Mouse (Mus musculus) heart, adult 2 months (tissue): ENCODE data around the gene Gm4553. TPM values are rescaled to one million over a fixed set of nuclear protein-coding genes. Genes with fewer than 3 reads are reported as not detected.
"Not testable (repeated sequence)": the region's sequence is repeated elsewhere in the genome, so short reads cannot be mapped to it uniquely, and the experiment has no call there.

Experiments
- DNase-seq, 2 experiments: peaks; one replicate each; pipeline ENCODE4 v3.0.0; 2021
- H3K27ac ChIP-seq: fragments of 200-600 bp; 2 replicates; pipeline ENCODE4 v1.8.1; 2022
- H3K27me3 ChIP-seq: fragments of 200-500 bp; 2 replicates; pipeline ENCODE4 v1.6.1; 2012; ENCODE audit warnings: mild to moderate bottlenecking, low read length, inconsistent platforms, mixed read lengths; ENCODE audit not compliant: control insufficient read depth, insufficient read depth
- H3K36me3 ChIP-seq: fragments of 200-500 bp; 2 replicates; pipeline ENCODE4 v1.6.1; 2012; ENCODE audit warnings: low read length, inconsistent platforms; ENCODE audit not compliant: control insufficient read depth, insufficient read depth
- H3K4me1 ChIP-seq: fragments of 200-500 bp; 2 replicates; pipeline ENCODE4 v1.6.1; 2011; ENCODE audit warnings: low read length; ENCODE audit not compliant: control insufficient read depth, insufficient read depth
- H3K4me3 ChIP-seq: fragments of 200-600 bp; 2 replicates; pipeline ENCODE4 v1.8.1; 2022
- H3K79me2 ChIP-seq: fragments of 200-500 bp; replicated peaks from 2 replicates; pipeline ENCODE4 v1.6.1; 2012; ENCODE audit warnings: mild to moderate bottlenecking, inconsistent platforms, low read length, moderate library complexity, mixed read lengths; ENCODE audit not compliant: control insufficient read depth, insufficient read depth
- H3K9ac ChIP-seq: fragments of 200-500 bp; 2 replicates; pipeline ENCODE4 v1.6.1; 2012; ENCODE audit warnings: low read depth, mild to moderate bottlenecking, control low read depth, inconsistent platforms, low read length, mixed read lengths
- CTCF ChIP-seq: fragments of 200-600 bp; IDR thresholded peaks from 2 replicates; pipeline ENCODE4 v1.8.1; 2022; ENCODE audit warnings: antibody characterized with exemption, mild to moderate bottlenecking, moderate library complexity
- EP300 ChIP-seq: fragments of 200-500 bp; IDR thresholded peaks from 2 replicates; pipeline ENCODE4 v1.6.1; 2011; ENCODE audit warnings: low read depth, low read length, control low read depth; ENCODE audit not compliant: insufficient read depth
- POLR2A ChIP-seq: fragments of 200-500 bp; IDR thresholded peaks from 2 replicates; pipeline ENCODE4 v1.6.1; 2011; ENCODE audit warnings: mild to moderate bottlenecking, low read depth, low read length, control low read depth; ENCODE audit not compliant: insufficient read depth
- WGBS: fragments of 180-500 bp; shearing (Covaris S2); methylation state at CpG from one replicate; pipeline ENCODE4 v1.1.7; 2018; 5-methylcytosine and 5-hydroxymethylcytosine counted together
- intact Hi-C: fragments of 180-260 bp; cut with DNase I; formaldehyde crosslinking; loops from one replicate; pipeline ENCODE4 v1.15.1; 2025
- polyA plus RNA-seq: library from polyadenylated mRNA; depleted of rRNA; stranded (reverse); fragments of >200 nt; gene quantifications from 2 replicates; pipeline ENCODE4 v1.2.3, GENCODE M21; 2012
- total RNA-seq, 2 experiments: library from RNA; stranded (reverse); gene quantifications; 2 replicates each; pipeline ENCODE4 v1.2.3; 2021

The Gm4553 gene
- total and polyA plus RNA-seq, 3 experiments: not detected

GRCm38 (mm10) chr7:142159366-142159765 is 6.2 kb downstream of the Gm4553 start:
- H3K4me3 ChIP-seq: no peak overlapping the region
- no peak overlapping the region for H3K9ac ChIP-seq
- H3K36me3 ChIP-seq: no peaks in the 10 kb centered on the region
- H3K27me3 ChIP-seq: no peaks in the 10 kb centered on the region
- WGBS: 86% methylated on average over 3 of the region's 3 CpGs
- no peaks in the 10 kb centered on the region for H3K79me2 ChIP-seq
- DNase-seq: no peak
- no peaks in the 10 kb centered on the region for H3K4me1 ChIP-seq
- TF ChIP-seq CTCF (no peak), EP300 (no peak), POLR2A (no peak)
- intact Hi-C loops: no loop called here
- H3K27ac ChIP-seq: no peak overlapping the region

GRCm38 (mm10) chr7:142157013-142157412 is 8.5 kb downstream of the Gm4553 start, which contains the start of gene Gm29735:
TSS of gene Gm29735 (minus strand) at chr7:142157113.
- H3K27me3 ChIP-seq, H3K9ac ChIP-seq, DNase-seq, H3K27ac ChIP-seq, H3K79me2 ChIP-seq, intact Hi-C loops, H3K36me3 ChIP-seq, H3K4me1 ChIP-seq, H3K4me3 ChIP-seq: not testable (repeated sequence)
- WGBS: 48% methylated on average over 2 of the region's 2 CpGs

- TF ChIP-seq POLR2A (no peak), CTCF (no peak), EP300 (no peak)
- intact Hi-C loops: no loop called here
- Histone ChIP-seq H3K36me3 (no peaks in the 10 kb centered on the region), H3K9ac (no peak overlapping the region), H3K79me2 (no peaks in the 10 kb centered on the region), H3K27me3 (no peaks in the 10 kb centered on the region), H3K4me3 (no peak overlapping the region), H3K4me1 (no peaks in the 10 kb centered on the region), H3K27ac (no peak overlapping the region)
- WGBS: 40% methylated on average over 1 of the region's 1 CpGs
- no peak for DNase-seq
These were observed 10.2 kb downstream of the Gm4553 start for GRCm38 (mm10) chr7:142155308-142155707.

- TF ChIP-seq POLR2A (no peak), CTCF (no peak), EP300 (no peak)
- H3K27ac ChIP-seq: no peak overlapping the region
- no peaks in the 10 kb centered on the region for H3K79me2 ChIP-seq
- H3K4me3 ChIP-seq: no peak overlapping the region
- WGBS: 71% methylated on average over 4 of the region's 4 CpGs
- no peak overlapping the region for H3K9ac ChIP-seq
- H3K36me3 ChIP-seq: no peaks in the 10 kb centered on the region
- H3K27me3 ChIP-seq: no peaks in the 10 kb centered on the region
- no peak for DNase-seq
- intact Hi-C loops: no loop called here
- no peaks in the 10 kb centered on the region for H3K4me1 ChIP-seq
These were observed 13.3 kb downstream of the Gm4553 start for GRCm38 (mm10) chr7:142152191-142152590.

- Histone ChIP-seq H3K36me3 (no peaks in the 10 kb centered on the region), H3K27me3 (no peaks in the 10 kb centered on the region), H3K4me3 (no peak overlapping the region), H3K79me2 (no peaks in the 10 kb centered on the region), H3K9ac (no peak overlapping the region), H3K4me1 (no peaks in the 10 kb centered on the region), H3K27ac (no peak overlapping the region)
- DNase-seq: no peak
- intact Hi-C loops: loop anchor here (10.0 kb wide), 1 partner anchor 64 kb away; no protein-coding TSS in a partner anchor
- no peak for TF ChIP-seq POLR2A
- no peak for TF ChIP-seq CTCF
- TF ChIP-seq EP300: no peak
These were observed 16.9 kb downstream of the Gm4553 start for GRCm38 (mm10) chr7:142148633-142149032.

GRCm38 (mm10) chr7:142146033-142146432 is 19.5 kb downstream of the Gm4553 start:
- no peak overlapping the region for H3K4me3 ChIP-seq
- 4% methylated on average over 1 of the region's 1 CpGs for WGBS
- H3K79me2 ChIP-seq: no peaks in the 10 kb centered on the region
- TF ChIP-seq CTCF (peak; percentile 74), POLR2A (no peak), EP300 (no peak)
- H3K36me3 ChIP-seq: no peaks in the 10 kb centered on the region
- peaks cover 1% of the 10 kb centered on the region; the same call in 1 of the 2 replicates for H3K4me1 ChIP-seq
- intact Hi-C loops: loop anchor here (2.0 to 10.0 kb wide), 2 partner anchors 61 to 139 kb away; no protein-coding TSS in a partner anchor
- no peak overlapping the region for H3K9ac ChIP-seq
- H3K27me3 ChIP-seq: no peaks in the 10 kb centered on the region
- peak in 1 of 2 experiments; percentile 14 for DNase-seq
- H3K27ac ChIP-seq: no peak overlapping the region
